Mouse (Mus musculus) CD4-positive, CD25-positive, alpha-beta regulatory T cell, adult 2 months (primary cell): ENCODE data around the gene Cfap77.

Experiments
- DNase-seq: peaks from one replicate; pipeline ENCODE4 v3.0.0-alpha.2; 2012; ENCODE audit warnings: low read depth, low spot score

Gene Cfap77

DNA sequence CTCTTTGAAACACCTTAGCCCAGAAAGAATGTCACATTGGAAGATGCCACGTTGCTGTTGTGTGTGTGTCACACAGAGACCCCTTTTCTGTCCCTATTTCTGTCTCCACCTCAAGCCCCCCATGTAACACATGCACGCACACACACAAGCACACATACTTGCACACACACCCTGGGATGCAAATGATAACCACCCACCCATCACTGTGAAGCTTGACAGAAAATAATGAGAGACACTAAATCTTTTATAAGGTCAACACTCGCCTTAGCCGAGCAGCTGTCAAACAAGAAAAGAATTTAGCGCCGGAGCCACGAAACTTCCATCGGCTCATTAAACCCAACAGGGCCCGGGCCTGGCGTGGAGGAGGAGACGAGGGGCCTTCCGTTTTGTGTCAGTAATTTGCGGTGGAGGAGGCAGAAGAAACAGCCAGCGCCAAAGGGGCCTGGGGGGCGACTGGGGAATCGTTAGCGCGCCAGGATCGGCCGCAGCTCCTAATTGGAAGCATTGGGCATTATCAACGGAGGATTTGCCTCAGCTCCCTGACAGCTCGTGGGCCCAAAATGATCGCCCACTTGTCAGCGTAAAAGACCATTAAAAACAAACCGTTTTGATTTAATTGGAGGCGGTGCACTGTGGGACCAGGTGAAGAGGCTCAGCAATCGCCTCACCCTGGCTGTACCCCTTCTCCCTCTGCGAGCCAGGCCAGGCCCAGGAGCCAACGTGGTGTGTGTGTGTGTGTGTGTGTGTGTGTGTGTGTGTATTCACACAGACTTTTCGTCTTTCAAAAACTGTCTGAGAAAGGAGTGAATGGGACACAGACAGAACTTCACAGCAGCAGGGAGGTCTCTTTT, 111.0 kb downstream of the Cfap77 start:
- DNase-seq: no peak

GRCm38 (mm10) chr2:28938997-28939396, 115.9 kb downstream of the Cfap77 start:
- DNase-seq: no peak

- DNase-seq: no peak
Measured at GRCm38 (mm10) chr2:28930571-28930970, 124.3 kb downstream of the Cfap77 start.

- DNase-seq: peak; percentile 50
Measured at GRCm38 (mm10) chr2:28923912-28924311, 131.0 kb downstream of the Cfap77 start.

DNA sequence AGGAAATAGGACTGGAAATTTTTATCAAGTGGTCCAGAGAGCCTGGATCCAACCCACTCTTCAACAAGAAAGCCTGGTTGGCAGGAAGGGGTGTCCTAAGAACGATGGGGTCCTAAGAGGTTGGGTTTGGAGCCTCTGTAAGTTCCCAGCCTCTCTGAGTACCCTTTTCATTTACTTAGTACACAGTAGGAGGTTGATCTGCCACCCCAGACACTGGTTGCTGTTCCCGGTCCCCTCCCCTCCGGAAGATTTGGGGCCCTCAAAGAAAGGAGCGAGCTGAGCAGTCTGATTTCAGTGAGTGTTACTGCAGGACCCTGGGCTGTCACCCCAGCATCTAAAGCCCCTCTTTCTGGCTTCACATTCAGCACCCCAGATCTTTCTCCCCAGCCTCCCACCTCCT, 135.9 kb downstream of the Cfap77 start:
- DNase-seq: no peak

GRCm38 (mm10) chr2:28917518-28918361, 137.1 kb downstream of the Cfap77 start:
- DNase-seq: no peak

DNA sequence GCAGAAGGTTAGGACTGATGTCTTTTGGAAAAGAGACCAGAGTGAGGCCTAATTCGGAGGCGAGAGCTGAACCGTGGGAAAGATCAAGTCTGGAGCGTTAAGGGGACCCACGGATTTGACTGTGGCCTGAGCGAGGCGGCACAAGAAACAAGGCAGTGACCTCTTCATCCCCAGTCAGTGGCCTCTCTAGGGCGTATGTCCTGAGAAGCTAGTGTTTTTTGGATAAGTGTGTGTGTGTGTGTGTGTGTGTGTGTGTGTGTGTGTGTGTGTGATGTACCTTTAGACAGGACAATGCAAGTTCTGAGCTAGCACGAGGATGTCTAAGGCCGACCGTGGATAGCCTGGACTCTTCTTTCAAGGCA, 137.7 kb downstream of the Cfap77 start:
- no peak for DNase-seq

DNA sequence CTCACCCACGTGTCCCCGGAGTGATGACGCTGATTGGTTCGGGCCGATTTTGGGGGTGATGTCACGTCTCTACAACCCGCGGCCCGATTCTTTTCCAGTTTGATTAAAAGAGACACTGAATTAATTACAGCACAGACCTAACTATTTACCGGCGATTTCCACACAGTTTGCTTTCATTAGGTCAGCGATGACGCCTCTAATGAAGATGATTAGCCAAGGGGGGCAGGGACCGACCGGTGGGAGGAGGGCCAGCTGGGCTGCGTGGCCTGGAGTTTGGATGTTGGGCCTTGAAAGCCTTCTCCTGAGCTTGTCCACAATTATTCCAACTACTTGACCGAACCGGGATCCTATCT, 138.4 kb downstream of the Cfap77 start, which contains the start of gene Barhl1:
Gene Barhl1, minus strand, starts transcription at position 156 of the 353 bp plus-strand sequence.
- DNase-seq: peak; percentile 19

- DNase-seq: peak; percentile 78
Measured at GRCm38 (mm10) chr2:28915768-28916512, 138.9 kb downstream of the Cfap77 start.

DNA sequence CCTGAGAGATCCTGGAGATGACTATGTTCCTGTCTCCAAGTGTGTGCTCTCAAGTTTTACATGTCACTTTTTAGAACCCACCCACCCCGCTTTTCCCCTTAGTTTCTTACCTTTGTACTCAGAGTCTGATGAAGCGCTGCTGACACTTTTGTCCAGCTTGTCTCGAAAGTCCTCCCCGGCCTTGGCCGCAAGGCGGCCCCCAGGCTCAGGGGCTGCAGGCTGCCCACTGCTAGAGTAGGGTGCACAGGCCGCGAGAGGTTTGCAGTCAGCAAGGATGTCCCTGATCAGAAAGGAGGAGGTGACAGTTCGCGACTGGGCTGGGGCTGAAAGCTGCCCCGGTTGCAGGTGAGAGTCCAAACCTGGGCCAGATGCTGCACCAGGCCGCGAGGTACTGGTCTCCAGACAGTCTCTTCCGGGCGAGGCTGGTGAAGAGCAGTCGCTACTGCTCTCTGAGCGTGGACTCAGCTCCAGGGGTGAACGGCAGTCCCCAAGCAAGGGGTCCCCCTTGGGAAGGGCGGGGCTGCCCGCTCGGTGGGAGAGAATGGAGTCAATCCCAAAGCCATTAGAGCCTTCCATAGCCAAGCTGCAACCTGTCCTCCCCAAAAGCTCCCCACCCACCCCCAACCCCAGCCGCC, 139.6 kb downstream of the Cfap77 start:
- DNase-seq: no peak

DNA sequence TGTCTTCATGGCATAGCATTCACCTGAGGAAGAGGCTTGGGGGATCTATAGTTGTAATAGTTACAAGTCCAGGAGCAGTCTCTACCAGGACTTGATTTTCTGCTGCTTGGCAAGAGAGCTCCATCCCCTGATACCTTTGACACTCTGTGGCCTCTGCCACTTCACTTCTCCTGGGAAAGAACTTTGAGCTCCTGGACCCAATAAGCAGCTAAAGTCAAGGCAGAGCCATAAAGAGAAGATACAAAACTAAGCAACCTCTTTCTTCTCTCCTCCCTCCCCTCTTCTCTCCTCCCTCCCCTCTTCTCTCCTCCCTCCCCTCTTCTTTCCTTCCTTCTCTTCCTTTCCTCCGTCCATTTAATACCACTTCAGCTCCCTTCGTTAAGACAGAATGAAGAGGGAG, 140.7 kb downstream of the Cfap77 start:
- no peak for DNase-seq

DNA sequence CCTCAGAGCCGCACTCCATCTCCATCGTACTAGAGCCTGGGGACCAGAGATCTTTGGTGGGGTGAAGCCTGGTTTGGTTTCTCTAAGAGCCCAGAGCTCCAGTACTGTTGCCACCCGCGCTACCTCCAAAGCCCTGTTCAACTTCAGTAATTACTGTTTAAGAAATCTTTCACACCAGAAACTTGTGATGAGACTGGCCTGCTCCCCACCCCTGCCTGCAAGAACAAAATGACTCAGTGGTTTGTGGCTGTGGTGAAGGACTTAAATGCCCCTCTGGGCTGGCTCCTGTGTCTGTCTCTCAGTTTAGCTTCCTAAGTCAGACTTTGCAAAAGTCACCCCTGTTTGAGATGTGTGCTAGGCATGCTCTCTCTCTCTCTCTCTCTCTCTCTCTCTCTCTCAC, 141.9 kb downstream of the Cfap77 start:
- no peak for DNase-seq

- no peak for DNase-seq
Measured at GRCm38 (mm10) chr2:28912039-28912700, 142.7 kb downstream of the Cfap77 start.

DNA sequence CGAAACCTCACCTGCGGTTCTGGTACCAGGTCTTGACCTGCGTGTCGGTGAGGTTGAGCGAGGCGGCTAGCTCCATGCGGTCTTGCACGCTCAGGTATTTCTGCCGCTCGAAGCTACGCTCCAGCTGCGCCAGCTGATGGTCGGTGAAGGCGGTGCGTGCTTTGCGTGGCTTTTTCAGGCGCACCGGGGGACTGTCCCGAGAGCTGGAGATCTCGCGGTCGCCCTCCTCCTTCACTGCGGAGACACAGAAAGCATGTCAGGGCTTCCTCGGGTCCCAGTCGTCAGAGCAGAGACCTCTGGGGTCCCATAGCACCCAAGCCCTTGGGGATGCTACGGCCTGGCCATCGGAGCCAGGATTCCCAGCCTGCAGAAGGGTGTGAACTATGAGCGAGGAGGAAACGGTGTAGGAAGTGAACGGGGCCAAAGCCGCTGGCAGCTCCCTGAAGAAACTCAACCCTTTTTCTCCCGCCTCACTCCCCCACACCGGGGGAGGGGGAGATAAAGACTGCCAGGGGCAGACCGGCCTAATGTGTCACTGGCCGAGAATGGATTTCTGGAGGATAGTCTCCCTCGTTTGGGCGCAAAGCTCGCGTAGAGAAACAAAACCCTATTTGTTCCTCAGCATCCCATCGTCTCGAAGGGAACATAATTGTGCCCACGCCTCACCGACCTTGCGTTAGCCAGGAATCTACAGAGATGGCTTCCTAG, 143.4 kb downstream of the Cfap77 start:
- DNase-seq: no peak

DNA sequence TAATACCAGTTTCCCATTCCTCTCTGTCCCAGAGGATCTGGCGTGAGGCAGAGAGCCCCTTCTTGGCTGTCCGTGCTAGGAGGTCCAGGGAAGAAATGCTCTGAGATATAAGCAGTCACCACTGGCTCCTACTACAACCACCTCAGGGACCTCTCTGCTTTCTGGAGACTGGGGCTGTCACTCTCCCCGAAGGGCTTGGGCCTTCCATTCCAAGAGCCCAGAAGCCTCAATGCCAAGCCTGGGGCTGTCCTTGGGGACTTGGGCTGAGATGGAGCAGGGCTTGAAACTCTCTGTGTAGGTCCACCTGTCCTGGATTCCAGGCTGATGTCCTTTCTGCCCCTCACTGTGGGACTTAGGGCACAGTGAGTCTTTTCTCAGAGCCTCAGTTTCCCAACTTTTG, 144.0 kb downstream of the Cfap77 start:
- DNase-seq: no peak

GRCm38 (mm10) chr2:28909818-28910710, 144.8 kb downstream of the Cfap77 start:
- DNase-seq: no peak

- DNase-seq: no peak
Measured at GRCm38 (mm10) chr2:28909186-28909817, 145.6 kb downstream of the Cfap77 start.

- no peak for DNase-seq
Measured at GRCm38 (mm10) chr2:28908389-28909153, 146.3 kb downstream of the Cfap77 start.
